Mouse (Mus musculus) adipocyte (in vitro differentiated cells): ENCODE measurements around the gene Kcne1.

Experiments used
- DNase-seq: peaks from one replicate; pipeline ENCODE4 v3.0.0-alpha.2; 2016; ENCODE audit warnings: low spot score

Gene Kcne1

GRCm38 (mm10) chr16:92305519-92305918 is 53.7 kb downstream of the Kcne1 start:
- DNase-seq, result no peak

- DNase-seq, result no peak
Measured at GRCm38 (mm10) chr16:92302506-92302905, 56.8 kb downstream of the Kcne1 start.

DNA sequence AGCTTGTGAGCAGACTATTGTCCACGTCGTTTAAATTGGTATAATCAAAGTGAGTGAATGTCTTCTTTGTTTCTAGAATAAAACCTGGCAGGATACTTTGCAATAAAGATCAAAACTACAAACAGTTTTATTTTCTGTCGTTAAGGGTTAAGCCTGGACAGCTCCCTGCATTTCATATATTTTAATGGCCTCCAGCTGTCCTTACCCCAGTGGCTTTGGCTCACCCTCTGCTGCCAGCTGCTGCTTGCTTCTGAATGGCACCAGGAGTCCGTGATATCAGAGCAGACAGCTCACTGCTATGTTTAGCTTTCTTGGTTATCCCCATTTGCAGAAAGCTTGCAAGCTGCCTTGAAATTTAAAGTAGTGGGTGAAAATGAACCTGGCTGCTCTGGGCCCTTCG is 57.3 kb downstream of the Kcne1 start:
- DNase-seq, result peak; percentile 63

DNA sequence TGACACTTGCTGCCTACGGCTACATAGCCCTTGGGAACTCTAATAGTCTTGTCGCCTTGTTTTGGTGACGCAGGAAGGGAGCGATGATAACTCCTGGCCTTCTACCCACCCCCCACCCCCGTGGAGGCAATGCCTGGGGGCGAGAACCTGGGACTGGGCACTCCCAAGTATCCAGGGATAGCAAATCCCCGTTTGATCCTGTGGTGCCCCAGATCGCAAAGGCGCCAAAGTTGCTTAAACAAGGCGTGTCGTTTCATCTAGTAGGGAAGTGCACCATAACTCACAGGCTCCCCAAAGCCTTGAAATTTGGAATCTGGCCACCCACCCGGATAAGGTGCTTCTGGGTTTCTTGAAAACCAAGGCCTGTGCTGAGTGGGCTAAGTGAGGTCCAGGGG is 57.9 kb downstream of the Kcne1 start:
- no peak for DNase-seq

DNA sequence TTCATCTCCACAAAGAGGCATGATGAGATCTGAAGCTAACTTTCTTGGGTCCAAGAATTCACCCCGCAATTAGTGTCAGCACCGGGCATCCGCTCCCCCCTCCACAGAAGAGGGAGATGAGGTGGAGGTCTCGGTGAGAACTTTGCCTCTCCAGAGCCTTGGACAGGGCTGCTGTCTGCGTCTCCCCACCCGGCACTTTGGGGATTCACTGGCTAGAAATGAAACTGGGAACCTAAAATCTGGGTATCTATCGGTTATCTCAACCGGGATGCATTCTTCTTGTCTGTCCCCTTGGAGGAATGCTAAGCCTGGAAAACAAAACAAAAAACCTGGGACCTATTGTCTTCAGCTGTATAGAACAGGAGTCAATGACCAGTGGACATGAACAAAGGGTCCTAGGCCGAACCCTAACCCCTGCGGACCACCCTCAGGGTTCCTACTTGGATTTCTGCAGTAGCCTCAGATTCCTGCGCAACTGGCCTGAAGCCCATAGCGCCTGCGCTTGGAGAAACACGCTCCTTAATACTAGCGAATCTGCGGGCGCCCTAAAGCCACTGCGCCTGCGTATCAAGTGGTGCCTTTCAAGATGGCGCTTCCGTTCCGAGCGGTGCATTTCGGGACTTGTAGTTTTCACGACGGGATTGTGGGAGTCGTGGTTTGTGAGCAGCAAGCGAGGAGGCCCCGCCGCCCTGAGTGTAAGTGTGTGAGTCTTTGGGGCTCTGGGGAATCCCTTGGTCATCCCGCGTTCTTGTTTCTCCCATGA is 58.4 kb downstream of the Kcne1 start, which contains the start of gene Smim11:
TSS of gene Smim11 (plus strand) at position 638 of the 763 bp plus-strand sequence.
- peak; percentile 99 for DNase-seq
